Mouse (Mus musculus): Measurements from ENCODE around the gene Prpf18. TPM values are rescaled to one million over a fixed set of nuclear protein-coding genes. Genes with fewer than 3 reads are reported as not detected.

The Prpf18 gene
- polyA plus RNA-seq, 1 experiment from 2014 or later, result 31.1 TPM

- no peak overlapping the region for H3K27ac ChIP-seq
- H3K27me3 ChIP-seq (ENCODE audit: insufficient read depth, poor library complexity, severe bottlenecking), result no peaks in the 10 kb centered on the region
- no peak overlapping the region for H3K4me3 ChIP-seq
- no peaks in the 10 kb centered on the region for H3K9me3 ChIP-seq
- WGBS, result 75% methylated on average over 2 of the region's 2 CpGs
- H3K4me1 ChIP-seq, result peaks cover 12% of the 10 kb centered on the region; the same call in 1 of the 2 replicates
- DNase-seq (ENCODE audit: low spot score), result no peak
- H3K36me3 ChIP-seq, result peaks cover 45% of the 10 kb centered on the region
These were observed 69.0 kb downstream of the Prpf18 start for GRCm38 (mm10) chr2:4582930-4583329.

DNA sequence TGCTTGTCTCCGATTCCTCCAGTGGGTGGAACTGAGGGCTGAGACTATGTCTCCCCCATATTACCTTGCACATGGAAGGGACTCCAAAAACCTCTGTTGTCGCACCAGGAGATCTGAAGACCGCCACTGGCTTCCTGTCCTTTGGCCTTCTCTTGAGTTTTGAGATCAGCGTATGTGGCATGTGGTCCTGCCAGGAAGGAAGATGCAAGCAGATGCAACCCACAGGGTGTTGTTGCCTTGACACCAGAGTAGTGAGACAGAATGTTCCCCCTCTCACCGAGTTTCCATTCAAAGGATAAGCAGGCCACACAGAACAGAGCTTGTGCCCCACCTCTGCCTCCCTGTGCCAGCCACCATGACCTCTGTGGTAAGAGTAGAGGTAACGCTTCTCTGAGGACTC, 71.2 kb downstream of the Prpf18 start:
- 84% methylated on average over 6 of the region's 6 CpGs for WGBS
- H3K4me3 ChIP-seq, result no peak overlapping the region
- H3K36me3 ChIP-seq, result peaks cover 43% of the 10 kb centered on the region
- no peak overlapping the region for H3K27ac ChIP-seq
- no peaks in the 10 kb centered on the region for H3K9me3 ChIP-seq
- no peaks in the 10 kb centered on the region for H3K27me3 ChIP-seq (ENCODE audit: insufficient read depth, poor library complexity, severe bottlenecking)
- no peaks in the 10 kb centered on the region for H3K4me1 ChIP-seq
- DNase-seq (ENCODE audit: low spot score), result no peak

DNA sequence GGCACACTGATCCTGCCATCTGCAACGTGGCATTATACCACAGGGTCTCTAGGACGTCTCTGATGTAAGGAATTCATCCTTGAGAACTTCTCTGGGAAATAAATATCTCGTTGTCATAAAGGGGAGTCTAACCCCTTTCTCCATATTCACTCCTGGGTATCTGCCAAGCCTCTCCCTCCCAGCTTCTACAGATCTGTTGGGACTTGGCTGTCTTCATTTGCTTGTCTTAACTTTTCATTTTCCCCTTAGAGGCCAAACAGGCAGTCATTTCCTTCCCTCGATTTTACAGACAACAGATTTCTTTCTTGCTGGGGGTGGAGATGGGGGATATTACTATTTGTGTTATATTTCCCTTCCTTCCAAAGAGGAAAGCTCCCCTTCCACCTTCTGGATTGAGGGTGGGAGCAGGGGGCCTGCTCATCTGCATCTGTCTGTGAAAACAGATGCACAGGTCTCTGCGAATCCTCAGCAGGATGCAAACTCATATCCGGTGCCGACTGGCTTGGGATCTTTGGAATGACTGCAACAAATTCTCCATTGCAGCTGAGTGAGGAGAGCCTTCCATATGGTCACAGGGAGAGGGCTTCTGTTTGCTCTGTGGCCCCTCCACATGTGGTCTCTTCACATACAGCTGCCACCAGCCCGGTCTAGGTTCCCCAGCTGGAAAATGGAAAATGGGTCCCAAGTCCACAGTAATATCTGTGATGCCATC, 72.4 kb downstream of the Prpf18 start:
- DNase-seq (ENCODE audit: low spot score), result no peak
- Histone ChIP-seq H3K27me3 (ENCODE audit: insufficient read depth, poor library complexity, severe bottlenecking) (no peaks in the 10 kb centered on the region), H3K36me3 (peaks cover 54% of the 10 kb centered on the region), H3K4me3 (no peak overlapping the region), H3K4me1 (no peaks in the 10 kb centered on the region), H3K9me3 (no peaks in the 10 kb centered on the region), H3K27ac (no peak overlapping the region)
- WGBS, result 81% methylated on average over 8 of the region's 8 CpGs

DNA sequence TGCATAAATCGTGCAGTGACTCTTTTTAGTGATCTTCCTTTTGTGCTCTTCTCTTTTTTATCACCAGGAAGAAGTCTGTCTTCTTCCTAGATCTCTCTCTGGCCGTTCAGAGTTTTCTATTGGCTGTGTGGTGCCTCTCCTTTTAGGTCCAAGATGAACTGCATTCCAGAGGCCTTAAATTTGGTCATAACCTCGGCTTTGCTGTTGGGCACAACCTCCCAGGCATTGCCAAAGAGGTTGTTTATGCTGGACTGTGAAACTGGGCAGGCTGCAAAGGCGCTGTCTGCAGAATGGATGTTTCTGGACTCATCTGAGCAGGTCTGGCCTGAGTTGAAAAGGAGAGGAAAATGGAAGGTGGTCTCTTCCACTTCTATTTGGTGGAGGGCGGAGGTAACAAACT, 73.6 kb downstream of the Prpf18 start:
- WGBS, result 84% methylated on average over 5 of the region's 5 CpGs
- Histone ChIP-seq H3K27ac (no peak overlapping the region), H3K36me3 (peaks cover 66% of the 10 kb centered on the region), H3K9me3 (no peaks in the 10 kb centered on the region), H3K27me3 (ENCODE audit: insufficient read depth, poor library complexity, severe bottlenecking) (no peaks in the 10 kb centered on the region), H3K4me1 (no peaks in the 10 kb centered on the region), H3K4me3 (no peak overlapping the region)
- DNase-seq (ENCODE audit: low spot score), result no peak

DNA sequence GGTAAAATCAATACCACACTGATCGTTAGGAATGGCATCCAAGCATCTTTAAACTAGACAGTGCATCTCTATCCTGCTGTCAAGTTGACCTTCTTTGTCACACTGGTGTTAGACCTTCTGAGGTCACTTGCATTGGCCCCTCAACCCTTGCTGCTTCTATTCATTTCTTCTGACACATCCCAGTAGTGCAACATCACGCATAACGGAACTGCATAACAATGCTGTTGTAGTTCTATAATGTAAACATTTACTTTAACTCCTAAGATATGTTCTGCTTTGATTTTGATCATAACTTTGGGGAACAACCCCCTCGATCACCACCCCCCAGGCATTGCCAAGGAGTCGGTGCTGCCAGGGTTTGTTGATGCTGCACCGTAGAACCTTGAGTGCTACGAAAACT, 75.9 kb downstream of the Prpf18 start:
- 93% methylated on average over 7 of the region's 7 CpGs for WGBS
- Histone ChIP-seq H3K4me1 (peaks cover 8% of the 10 kb centered on the region; the same call in 1 of the 2 replicates), H3K4me3 (no peak overlapping the region), H3K9me3 (no peaks in the 10 kb centered on the region), H3K36me3 (peaks cover 83% of the 10 kb centered on the region), H3K27ac (no peak overlapping the region), H3K27me3 (ENCODE audit: insufficient read depth, poor library complexity, severe bottlenecking) (no peaks in the 10 kb centered on the region)
- no peak for DNase-seq (ENCODE audit: low spot score)

- H3K4me3 ChIP-seq, result no peak overlapping the region
- WGBS, result 71% methylated on average over 2 of the region's 2 CpGs
- no peaks in the 10 kb centered on the region for H3K27me3 ChIP-seq (ENCODE audit: insufficient read depth, poor library complexity, severe bottlenecking)
- no peak overlapping the region for H3K27ac ChIP-seq
- DNase-seq (ENCODE audit: low spot score), result no peak
- H3K36me3 ChIP-seq, result peaks cover 78% of the 10 kb centered on the region
- peaks cover 15% of the 10 kb centered on the region; the same call in 1 of the 2 replicates for H3K4me1 ChIP-seq
- no peaks in the 10 kb centered on the region for H3K9me3 ChIP-seq
These were observed 76.8 kb downstream of the Prpf18 start for GRCm38 (mm10) chr2:4575163-4575562.

GRCm38 (mm10) chr2:4574251-4574650, 77.7 kb downstream of the Prpf18 start:
- Histone ChIP-seq H3K4me3 (no peak overlapping the region), H3K4me1 (peaks cover 17% of the 10 kb centered on the region; the same call in 1 of the 2 replicates), H3K27me3 (ENCODE audit: insufficient read depth, poor library complexity, severe bottlenecking) (no peaks in the 10 kb centered on the region), H3K36me3 (peaks cover 72% of the 10 kb centered on the region), H3K27ac (no peak overlapping the region), H3K9me3 (no peaks in the 10 kb centered on the region)
- 83% methylated on average over 5 of the region's 5 CpGs for WGBS
- DNase-seq (ENCODE audit: low spot score), result no peak

- Histone ChIP-seq H3K9me3 (no peaks in the 10 kb centered on the region), H3K36me3 (peaks cover 71% of the 10 kb centered on the region), H3K27ac (no peak overlapping the region), H3K27me3 (ENCODE audit: insufficient read depth, poor library complexity, severe bottlenecking) (no peaks in the 10 kb centered on the region), H3K4me3 (no peak overlapping the region), H3K4me1 (peaks cover 22% of the 10 kb centered on the region; the same call in 1 of the 2 replicates)
- DNase-seq (ENCODE audit: low spot score), result no peak
- 50% methylated on average over 4 of the region's 4 CpGs for WGBS
These were observed 78.5 kb downstream of the Prpf18 start for GRCm38 (mm10) chr2:4573386-4573785.

DNA sequence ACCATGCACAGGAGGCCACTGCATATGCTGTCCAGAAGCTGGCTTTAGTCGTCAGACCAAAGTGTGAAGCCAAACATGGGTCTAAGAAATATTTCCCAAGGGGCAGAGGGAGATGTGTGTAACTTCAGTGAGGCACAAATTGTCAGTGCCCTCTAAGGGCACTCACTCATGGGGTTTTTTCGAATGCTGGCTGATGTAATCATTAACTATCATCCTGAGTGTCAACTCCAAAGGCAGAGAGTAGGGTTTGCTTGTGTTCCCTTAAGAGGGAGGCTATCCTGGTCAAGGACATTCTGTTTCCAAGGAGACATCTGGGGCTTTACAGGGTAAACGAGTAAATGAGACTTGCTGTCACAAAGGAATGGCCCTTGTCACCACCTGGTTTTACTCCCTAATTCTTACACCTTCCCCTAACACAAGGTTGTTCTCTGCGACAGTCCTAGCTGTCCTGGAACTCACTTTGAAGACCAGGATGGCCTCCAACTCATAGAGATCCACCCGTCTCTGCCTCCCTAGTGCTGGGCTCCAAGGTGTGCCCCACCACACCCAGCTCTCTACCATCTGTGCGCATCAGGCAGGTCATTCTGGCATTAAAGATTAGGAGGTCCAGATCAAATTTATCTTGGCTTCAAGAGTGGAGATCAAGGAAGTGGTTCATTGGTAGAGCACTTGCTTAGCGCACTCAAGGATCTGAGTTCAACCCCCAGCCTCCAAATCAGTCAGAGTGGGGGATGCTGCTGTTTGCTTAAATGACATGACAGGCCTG, 79.2 kb downstream of the Prpf18 start:
- H3K27me3 ChIP-seq (ENCODE audit: insufficient read depth, poor library complexity, severe bottlenecking), result no peaks in the 10 kb centered on the region
- peaks cover 71% of the 10 kb centered on the region for H3K36me3 ChIP-seq
- no peaks in the 10 kb centered on the region for H3K9me3 ChIP-seq
- no peak overlapping the region for H3K4me3 ChIP-seq
- no peak for DNase-seq (ENCODE audit: low spot score)
- peaks cover 22% of the 10 kb centered on the region; the same call in 1 of the 2 replicates for H3K4me1 ChIP-seq
- 74% methylated on average over 7 of the region's 7 CpGs for WGBS
- no peak overlapping the region for H3K27ac ChIP-seq

Other genes starting within 250 kb of the Prpf18 start
- 1.8 TPM in 2 replicates for gene Bend7, start 65.7 kb upstream of the Prpf18 start, polyA plus RNA-seq (2016; fragmentation: Nextera tagmentation; extraction: Ambion mirVana)
- gene Sephs1, start 229.5 kb upstream of the Prpf18 start, polyA plus RNA-seq (2016; fragmentation: Nextera tagmentation; extraction: Ambion mirVana), result 60.2 and 71.3 TPM in 2 replicates